Mouse (Mus musculus): Measurements from ENCODE around the gene Camta1.

DNA sequence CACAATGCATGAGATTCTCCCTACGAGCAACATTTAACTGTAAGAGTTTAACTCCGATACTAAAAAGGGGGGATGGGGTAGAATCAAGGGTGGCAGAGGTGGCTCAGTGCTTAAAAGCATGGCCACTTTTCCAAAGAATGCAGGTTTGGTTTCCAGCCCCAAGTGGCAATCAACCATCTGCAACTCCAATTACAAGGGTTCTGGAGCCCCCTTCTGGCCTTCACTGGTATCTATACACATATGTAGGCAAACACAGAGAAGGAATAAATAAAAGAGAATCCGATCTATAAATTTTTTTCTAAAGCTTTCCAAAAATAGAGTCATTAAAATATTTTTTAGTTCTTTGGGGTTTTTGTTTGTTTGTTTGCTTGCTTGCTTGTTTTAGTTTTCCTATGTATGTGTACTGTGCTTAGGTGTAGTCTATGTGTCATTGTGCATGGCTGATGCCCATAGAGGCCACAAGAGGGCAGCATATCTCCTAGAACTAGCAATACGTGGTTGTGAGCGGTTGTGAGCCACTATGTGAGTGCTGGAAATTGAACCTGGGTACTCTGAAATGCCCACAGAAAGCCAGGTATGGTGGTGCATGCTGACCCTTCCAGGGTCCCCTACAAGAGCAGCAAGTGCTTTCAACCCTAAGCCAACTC lies 18.5 kb upstream of the Camta1 start:
- peak; percentile 90; the same call in 1 of the 2 replicates for TF ChIP-seq CTCF (conservative IDR thresholded peaks at IDR 0.05; ENCODE audit: low read length)
- TF ChIP-seq POU5F1 (IDR thresholded peaks at IDR 0.05; ENCODE audit: borderline replicate concordance, low read length), result no peak
